Comparison of ENCODE assay signal across 12 mouse cellular contexts in the genomic region with DNA sequence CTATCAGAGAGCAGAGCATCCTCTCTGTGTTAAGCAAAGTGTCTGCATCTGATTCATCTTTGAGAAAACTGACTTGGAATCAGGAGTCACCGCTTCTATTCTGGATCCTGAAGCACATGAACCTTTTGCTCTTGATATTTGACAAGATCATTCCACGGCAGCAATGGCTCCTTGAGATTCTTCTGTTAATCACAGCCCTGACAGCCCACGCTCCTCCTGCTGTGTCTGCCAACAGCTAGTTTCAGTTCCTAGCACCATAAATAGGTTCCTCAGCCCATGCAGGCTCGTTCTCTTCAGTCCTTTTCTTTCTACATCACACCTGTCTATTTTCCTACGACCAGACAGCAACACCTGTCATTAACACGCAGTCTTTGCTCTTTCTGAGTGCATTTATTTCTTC.
A peak's percentile ranks its signal among the peaks of the same experiment; 100 is the strongest.
DNase-seq lines count a peak whose midpoint lies in the region; ATAC-seq and TF ChIP-seq lines count a peak whose summit lies in the region.
"Had no signal": no experiment of that assay in that cellular context is flagged by ENCODE, and none has a peak within 500 bp of the region (broad histone marks: within the 10 kb centered on the region; RNA-seq: fewer than 3 reads in every experiment).

No protein-coding gene starts in this region.

- H3K36me3 ChIP-seq in midbrain, embryonic 16.5 days (ENCODE audit: control insufficient read depth, insufficient read depth, low read length), result no peaks in the 10 kb centered on the region

- no peak overlapping the region for H3K27ac ChIP-seq in left cerebral cortex, adult 2 months
- H3K27ac ChIP-seq in midbrain, embryonic 16.5 days (ENCODE audit: low read length), result no peak overlapping the region
- H3K27ac ChIP-seq: kidney, postnatal 0 days; liver, embryonic 14.5 days had no signal

- no peaks in the 10 kb centered on the region for H3K27me3 ChIP-seq in midbrain, embryonic 16.5 days (ENCODE audit: control insufficient read depth, insufficient read depth, low read depth, low read length)
- H3K27me3 ChIP-seq: Patski had no signal

- no peak overlapping the region for H3K4me3 ChIP-seq in left cerebral cortex, adult 2 months
- H3K4me3 ChIP-seq in midbrain, embryonic 16.5 days (ENCODE audit: low read depth, low read length), result no peak overlapping the region

- DNase-seq in gastrocnemius, adult 18-20 months (ENCODE audit: low spot score), result peak; percentile 3
- DNase-seq in gastrocnemius, postnatal 25 days, result no peak
- peak; percentile 12 to 18 for DNase-seq in frontal cortex, postnatal 25 days (ENCODE audit: low spot score in 2 of 2)
- DNase-seq in left cerebral cortex, adult 2 months (ENCODE audit: extremely low spot score in 1 of 2, low spot score in 2 of 2), result peak; percentile 40 to 64
- DNase-seq in right cerebral cortex, postnatal 14 days, result peak; percentile 29
- DNase-seq in embryo, embryonic 10.5 days (ENCODE audit: low spot score), result no peak
- DNase-seq: adrenal gland, postnatal 14 days had no signal

- H3K9ac ChIP-seq in midbrain, embryonic 16.5 days (ENCODE audit: low read depth, low read length), result no peak overlapping the region
- H3K9ac ChIP-seq: liver, embryonic 14.5 days had no signal

- intact Hi-C loops in left cerebral cortex, adult 2 months (cut with DNase I), result no loop called here

- H3K4me1 ChIP-seq in midbrain, embryonic 16.5 days (ENCODE audit: control insufficient read depth, insufficient read depth, low read length), result no peaks in the 10 kb centered on the region

- H3K9me3 ChIP-seq in midbrain, embryonic 16.5 days (replicated peaks; ENCODE audit: control insufficient read depth, low read length, poor library complexity, severe bottlenecking), result no peaks in the 10 kb centered on the region

- H3K4me2 ChIP-seq in midbrain, embryonic 16.5 days (ENCODE audit: low read length), result no peak overlapping the region

- ATAC-seq in cerebellum, adult (ENCODE audit: insufficient number of reproducible peaks, low FRiP score, low TSS enrichment), result no peak
- ATAC-seq in midbrain, embryonic 16.5 days, result no peak
- ATAC-seq: Patski had no signal

- WGBS in midbrain, embryonic 16.5 days, result 73% methylated on average over 6 of the region's 6 CpGs

- no peak for TF ChIP-seq CTCF in left cerebral cortex, adult 2 months (IDR thresholded peaks at IDR 0.05)

Comparison
In these comparisons a context has a peak if more than half of its experiments do, and no peak if none do; other contexts are left out.
1. DNase-seq: peak in gastrocnemius, adult 18-20 months (single experiment), frontal cortex, postnatal 25 days (2 of 2), left cerebral cortex, adult 2 months (2 of 2) and right cerebral cortex, postnatal 14 days (single experiment); none in gastrocnemius, postnatal 25 days (single experiment) and embryo, embryonic 10.5 days (single experiment).